In the genomic region with DNA sequence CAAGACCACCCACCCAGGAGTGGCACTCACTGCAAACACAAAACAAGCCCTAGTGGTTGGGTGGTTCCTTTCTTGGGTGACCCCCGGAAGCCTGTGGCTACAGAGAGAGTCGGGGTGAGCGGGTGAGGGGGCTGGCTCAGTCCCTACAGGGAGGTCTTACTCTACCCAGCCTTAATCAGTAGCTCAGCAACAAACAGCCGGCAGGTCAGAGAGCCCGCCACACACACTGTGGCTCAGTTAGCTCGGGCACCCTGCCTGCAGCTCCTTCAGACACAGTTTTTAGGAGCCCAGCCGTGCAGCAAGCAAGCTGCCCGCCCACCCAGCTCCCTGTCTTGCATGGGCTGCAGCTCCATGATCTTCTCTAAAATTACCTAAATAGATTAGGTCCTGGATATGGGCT, we compare ENCODE assay signal across 12 mouse cellular contexts. TPM values are rescaled to one million over a fixed set of nuclear protein-coding genes. Genes with fewer than 3 reads are reported as not detected.
A peak's percentile ranks its signal among the peaks of the same experiment; 100 is the strongest.
DNase-seq lines count a peak whose midpoint lies in the region; ATAC-seq lines count a peak whose summit lies in the region.
"Had no signal": no experiment of that assay in that cellular context is flagged by ENCODE, and none has a peak within 500 bp of the region (broad histone marks: within the 10 kb centered on the region; RNA-seq: fewer than 3 reads in every experiment).

No protein-coding gene starts in this region.

- WGBS in heart, embryonic 15.5 days, result 53% methylated on average over 8 of the region's 8 CpGs
- 18% methylated on average over 8 of the region's 8 CpGs for WGBS in forebrain, embryonic 12.5 days

- no peak overlapping the region for H3K4me3 ChIP-seq in heart, embryonic 15.5 days
- no peak overlapping the region for H3K4me3 ChIP-seq in forebrain, embryonic 12.5 days (replicated peaks)
- H3K4me3 ChIP-seq: neural tube, embryonic 12.5 days had no signal

- no peaks in the 10 kb centered on the region for H3K36me3 ChIP-seq in heart, embryonic 15.5 days
- no peaks in the 10 kb centered on the region for H3K36me3 ChIP-seq in forebrain, embryonic 12.5 days (replicated peaks)
- H3K36me3 ChIP-seq: neural tube, embryonic 12.5 days had no signal

- no peak overlapping the region for H3K4me2 ChIP-seq in heart, embryonic 15.5 days
- H3K4me2 ChIP-seq in forebrain, embryonic 12.5 days, result no peak overlapping the region
- H3K4me2 ChIP-seq: neural tube, embryonic 12.5 days had no signal

- peaks cover 9% of the 10 kb centered on the region for H3K4me1 ChIP-seq in heart, embryonic 15.5 days (replicated peaks)
- peaks cover 17% of the 10 kb centered on the region for H3K4me1 ChIP-seq in forebrain, embryonic 12.5 days
- H3K4me1 ChIP-seq: neural tube, embryonic 12.5 days had no signal

- intact Hi-C loops in heart, postnatal 14 days (cut with DNase I), result no loop called here

- H3K9ac ChIP-seq in heart, embryonic 15.5 days, result no peak overlapping the region
- H3K9ac ChIP-seq in forebrain, embryonic 12.5 days, result no peak overlapping the region
- H3K9ac ChIP-seq: neural tube, embryonic 12.5 days had no signal

- no peak for DNase-seq in heart, postnatal 14 days
- DNase-seq in ovary, postnatal 36 days (ENCODE audit: low spot score), result peak; percentile 32
- no peak for DNase-seq in ovary, postnatal 14 days (ENCODE audit: low spot score)
- DNase-seq in retina, embryonic 14.5 days (ENCODE audit: low spot score), result peak; percentile 11
- no peak for DNase-seq in gastrocnemius, postnatal 10 days
- DNase-seq: kidney, adult 8-10 months; lung, postnatal 14 days; thymus, adult 18-20 months had no signal

- no peaks in the 10 kb centered on the region for H3K27me3 ChIP-seq in heart, embryonic 15.5 days
- 0 out of 2 replicates have a peak, but pooled peaks cover 4% of the 10 kb centered on the region for H3K27me3 ChIP-seq in forebrain, embryonic 12.5 days
- H3K27me3 ChIP-seq: neural tube, embryonic 12.5 days had no signal

- ATAC-seq in heart, embryonic 15.5 days (replicated peaks; ENCODE audit: insufficient number of reproducible peaks, insufficient read depth, low FRiP score, low read depth), result no peak
- peak; percentile 44; the same call in 1 of the 2 replicates for ATAC-seq in forebrain, embryonic 12.5 days (ENCODE audit: low FRiP score)
- ATAC-seq in activated CD4-positive, CD25-positive, alpha-beta regulatory T cell, adult 4 months, result no peak

- H3K9me3 ChIP-seq in heart, embryonic 15.5 days (replicated peaks), result no peaks in the 10 kb centered on the region
- no peaks in the 10 kb centered on the region for H3K9me3 ChIP-seq in forebrain, embryonic 12.5 days
- H3K9me3 ChIP-seq: neural tube, embryonic 12.5 days had no signal

- H3K27ac ChIP-seq in heart, embryonic 15.5 days, result peak overlapping the region; percentile 59
- no peak overlapping the region for H3K27ac ChIP-seq in forebrain, embryonic 12.5 days
- H3K27ac ChIP-seq: neural tube, embryonic 12.5 days had no signal

RNA-seq across cellular contexts. Expression of a gene that starts 33.9 kb away (rescaled TPM):
- polyA plus RNA-seq in heart, embryonic 15.5 days (2015; fragmentation: Nextera tagmentation; extraction: Ambion mirVana), result 120 and 130 TPM in 2 replicates
- 10 to 100 TPM; 70.8 to 72.2 TPM for total RNA-seq in heart, postnatal 14 days (2021)
- 163 and 164 TPM in 2 replicates for polyA plus RNA-seq in forebrain, embryonic 12.5 days (2016; fragmentation: Nextera tagmentation; extraction: Ambion mirVana)
- total RNA-seq in gastrocnemius, postnatal 10 days (2021), result 10 to 100 TPM; 61.5 to 66.8 TPM
- 100 to 1,000 TPM; 275 to 348 TPM for polyA plus RNA-seq in activated CD4-positive, CD25-positive, alpha-beta regulatory T cell, adult 4 months (2017; shearing (Covaris generic))

Comparison
In these comparisons a context has a peak if more than half of its experiments do, and no peak if none do; other contexts are left out.
1. DNase-seq: peak in ovary, postnatal 36 days (single experiment) and retina, embryonic 14.5 days (single experiment); none in heart, postnatal 14 days (0 of 2), ovary, postnatal 14 days (single experiment) and gastrocnemius, postnatal 10 days (single experiment).